Mouse (Mus musculus): ENCODE measurements at regions not wholly inside any gene's neighbourhood (a gene's known extent, or its start where the extent isn't known, plus 50 kb on each side); places are given as distances from the start of the nearest gene placed in this dataset.

- TF ChIP-seq CTCF (IDR thresholded peaks at IDR 0.05; ENCODE audit: low read depth) (no peak), EP300 (IDR thresholded peaks at IDR 0.05; ENCODE audit: low read depth) (no peak)
Observed at GRCm38 (mm10) chr12:68463032-68463431, 696.0 kb downstream of the Rps29 start.
